Mouse (Mus musculus): ENCODE measurements around the gene Col1a2. TPM values are rescaled to one million over a fixed set of nuclear protein-coding genes. Genes with fewer than 3 reads are reported as not detected.

Col1a2 gene
- total RNA-seq, 2 experiments from 2014 or later = 657 to 809 TPM

DNA sequence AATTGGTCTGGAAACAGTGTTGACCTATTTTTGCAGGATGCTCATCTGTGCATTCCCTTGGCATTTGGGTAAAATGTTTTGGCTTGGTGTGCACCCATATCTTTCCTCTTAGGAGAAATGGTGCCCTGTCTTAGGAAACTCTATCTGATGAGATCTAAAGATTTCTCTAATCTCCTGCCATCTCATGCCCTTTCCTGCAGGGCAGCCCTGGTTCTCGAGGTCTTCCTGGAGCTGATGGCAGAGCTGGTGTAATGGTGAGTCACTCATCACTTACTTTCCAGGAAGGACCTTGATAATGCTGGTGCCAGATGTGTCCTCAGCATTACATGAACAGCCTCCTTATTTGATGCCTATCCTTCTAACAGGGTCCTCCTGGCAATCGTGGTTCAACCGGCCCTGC lies 16.4 kb downstream of the Col1a2 start:
- DNase-seq = no peak

DNA sequence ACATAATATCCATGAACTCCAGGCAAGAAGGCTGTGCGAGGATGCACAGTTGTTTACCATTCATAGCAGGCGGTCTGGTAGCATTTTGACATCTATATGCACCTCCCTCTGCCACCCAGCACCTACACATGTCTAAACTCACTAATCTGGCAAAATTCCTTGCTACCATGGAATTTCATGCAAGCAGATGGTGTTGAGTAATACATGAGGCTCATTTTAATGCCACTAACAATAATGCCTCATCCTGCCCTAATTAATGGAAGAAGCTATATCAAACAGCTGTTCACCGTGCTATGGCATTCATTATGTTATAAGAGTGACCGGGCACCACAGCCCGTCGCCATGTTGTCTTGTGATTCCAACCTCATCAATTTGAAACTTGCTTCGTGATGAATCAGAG lies 23.8 kb downstream of the Col1a2 start:
- no peak for DNase-seq

DNA sequence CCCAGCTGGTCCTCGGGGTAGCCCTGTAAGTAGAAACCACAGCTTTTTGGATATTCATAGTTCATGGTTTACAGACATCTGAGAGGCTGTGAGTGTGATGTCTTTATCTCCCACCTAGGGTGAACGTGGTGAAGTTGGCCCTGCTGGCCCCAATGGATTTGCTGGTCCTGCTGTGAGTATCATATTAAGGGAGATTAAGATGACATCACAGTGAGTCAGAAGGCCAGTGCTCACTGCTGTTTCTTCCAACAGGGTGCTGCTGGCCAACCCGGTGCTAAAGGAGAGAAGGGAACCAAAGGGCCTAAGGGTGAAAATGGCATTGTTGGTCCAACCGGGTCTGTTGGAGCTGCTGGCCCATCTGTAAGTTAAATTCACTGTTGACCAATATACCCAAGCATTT lies 26.4 kb downstream of the Col1a2 start:
- DNase-seq = no peak

DNA sequence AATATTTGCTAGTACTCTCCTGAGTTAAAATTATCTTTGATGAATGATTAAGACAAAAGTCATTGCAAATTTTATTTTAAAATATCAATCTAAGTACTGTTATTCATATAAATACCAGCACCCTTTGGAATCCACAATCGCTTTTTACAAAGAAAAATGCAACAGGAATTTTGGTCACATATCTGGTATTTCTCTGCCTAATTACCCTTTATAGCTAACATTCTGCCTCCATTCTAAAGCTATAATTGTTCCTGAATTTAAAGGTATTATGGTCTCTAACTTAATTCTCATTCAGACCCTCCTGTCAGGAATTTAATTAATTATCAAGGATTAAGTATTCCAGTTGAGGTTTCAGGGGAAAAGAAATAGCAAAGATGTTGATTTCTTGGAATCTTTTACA lies 28.3 kb downstream of the Col1a2 start:
- DNase-seq = no peak

DNA sequence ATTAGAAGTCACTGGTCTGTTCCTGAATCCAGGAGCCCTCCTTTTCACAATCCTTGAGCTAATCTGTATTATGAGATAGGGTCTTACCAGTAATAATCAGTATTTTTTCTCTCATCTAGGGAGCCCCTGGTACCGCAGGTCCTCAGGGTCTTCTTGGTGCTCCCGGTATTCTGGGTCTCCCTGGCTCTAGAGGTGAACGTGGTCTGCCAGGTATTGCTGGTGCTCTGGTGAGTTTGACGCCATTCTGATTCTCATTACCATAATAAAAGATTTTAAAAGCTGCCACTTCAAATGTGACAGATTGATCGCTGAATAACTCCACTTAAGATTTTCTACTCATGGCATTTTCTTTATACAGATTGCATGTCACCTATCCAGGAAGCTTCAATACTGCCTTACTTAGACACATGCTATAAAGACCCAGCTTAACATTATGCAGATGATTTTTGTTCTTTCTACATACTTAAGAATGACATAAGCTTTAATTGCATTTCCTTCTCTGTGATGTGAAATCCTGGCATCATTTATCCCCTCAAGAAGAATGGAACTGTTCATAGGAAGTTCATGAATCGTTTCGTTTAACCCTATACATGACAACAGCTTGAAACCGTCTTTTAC lies 30.0 kb downstream of the Col1a2 start:
- DNase-seq = no peak

DNA sequence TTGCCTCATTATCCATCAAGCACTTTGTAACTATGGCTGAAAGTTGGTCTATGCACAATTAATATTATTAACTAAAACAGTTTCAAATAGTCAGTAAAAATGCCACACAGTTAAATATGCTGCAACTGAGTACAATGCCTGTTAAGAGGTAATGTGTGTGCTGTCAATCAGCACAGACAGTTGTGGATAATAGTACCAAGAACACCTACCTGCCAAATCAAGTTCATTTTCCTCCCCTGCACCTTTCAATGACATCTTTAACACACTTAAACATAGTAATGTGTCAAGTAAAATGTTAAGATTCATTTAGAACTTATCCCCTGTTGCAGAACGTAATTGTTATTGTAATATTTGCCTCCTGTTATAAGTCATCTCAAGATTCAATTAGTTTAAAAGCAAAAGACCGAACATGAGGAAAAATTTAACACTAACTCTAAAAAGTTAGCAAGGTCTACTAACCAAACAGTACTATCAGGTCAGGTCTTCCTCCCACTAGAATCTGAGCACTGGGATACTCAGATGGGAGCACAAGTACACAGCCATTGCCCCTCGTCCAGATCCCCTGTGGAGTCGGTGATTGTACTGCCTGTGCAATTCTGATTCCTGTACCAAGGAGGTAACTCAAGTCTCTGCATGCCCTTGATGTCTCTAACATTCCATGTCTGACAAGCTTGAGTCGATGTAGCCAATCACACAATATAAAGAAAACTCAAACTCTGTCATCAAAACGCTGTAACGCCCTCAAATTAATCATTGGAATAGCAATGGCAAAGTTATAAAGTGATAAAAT lies 37.5 kb downstream of the Col1a2 start:
- DNase-seq = no peak

DNA sequence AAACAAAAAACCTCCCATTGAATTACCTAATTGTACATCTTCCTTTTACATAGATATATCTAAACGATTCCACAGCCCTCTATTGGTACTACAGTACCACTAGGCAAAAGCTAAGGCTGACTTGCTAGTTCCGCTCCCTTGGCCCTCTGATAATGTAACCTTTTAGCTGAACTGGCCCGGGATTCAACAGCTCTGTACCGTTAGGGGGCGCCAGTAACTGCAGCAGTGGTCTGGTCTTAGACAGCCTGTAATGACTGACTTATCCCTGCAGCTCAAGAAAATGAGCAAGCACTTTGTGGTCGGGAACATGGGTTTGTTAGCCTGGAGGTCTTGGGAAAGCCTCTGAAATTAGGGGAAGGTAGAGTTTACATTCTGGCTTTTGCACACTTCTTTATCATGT lies 39.9 kb downstream of the Col1a2 start:
- no peak for DNase-seq

DNA sequence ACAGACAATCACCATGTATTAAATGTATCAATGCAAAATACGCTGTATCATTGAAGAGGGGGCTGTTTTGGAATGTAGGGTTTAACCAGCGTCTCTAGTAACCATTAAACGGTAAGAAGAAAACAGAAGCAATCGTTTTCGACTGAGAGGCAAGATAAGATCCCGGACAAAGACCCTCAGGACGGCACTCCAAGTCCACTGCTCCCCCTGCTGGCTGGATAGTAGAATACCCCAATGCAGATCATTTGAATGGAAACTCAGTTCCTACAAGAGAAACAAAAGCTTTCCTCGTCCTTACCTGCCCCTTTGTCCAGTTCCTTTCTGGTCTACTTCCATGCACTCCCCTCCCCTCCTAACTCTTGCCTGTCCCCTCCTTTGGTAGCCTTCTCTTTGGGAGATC lies 41.1 kb downstream of the Col1a2 start:
- no peak for DNase-seq

DNA sequence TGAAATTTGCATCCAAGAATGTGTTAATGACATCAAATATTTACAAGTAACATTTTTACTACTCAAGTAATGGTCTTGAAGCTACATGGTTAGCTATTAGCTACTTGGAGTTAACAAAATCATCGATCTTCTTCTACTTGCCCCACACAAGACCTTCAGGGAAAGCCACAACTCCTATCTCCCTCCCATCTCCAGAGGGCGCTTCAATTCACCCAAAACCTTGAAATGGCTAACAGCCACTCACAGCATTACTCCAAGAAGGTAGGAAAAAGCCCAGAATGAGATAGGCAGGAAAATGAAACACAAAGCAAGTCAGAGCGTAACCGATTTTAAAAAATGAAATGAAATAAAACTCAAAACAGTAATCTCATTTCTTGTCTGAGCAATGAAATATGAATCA lies 44.3 kb downstream of the Col1a2 start:
- DNase-seq = no peak

DNA sequence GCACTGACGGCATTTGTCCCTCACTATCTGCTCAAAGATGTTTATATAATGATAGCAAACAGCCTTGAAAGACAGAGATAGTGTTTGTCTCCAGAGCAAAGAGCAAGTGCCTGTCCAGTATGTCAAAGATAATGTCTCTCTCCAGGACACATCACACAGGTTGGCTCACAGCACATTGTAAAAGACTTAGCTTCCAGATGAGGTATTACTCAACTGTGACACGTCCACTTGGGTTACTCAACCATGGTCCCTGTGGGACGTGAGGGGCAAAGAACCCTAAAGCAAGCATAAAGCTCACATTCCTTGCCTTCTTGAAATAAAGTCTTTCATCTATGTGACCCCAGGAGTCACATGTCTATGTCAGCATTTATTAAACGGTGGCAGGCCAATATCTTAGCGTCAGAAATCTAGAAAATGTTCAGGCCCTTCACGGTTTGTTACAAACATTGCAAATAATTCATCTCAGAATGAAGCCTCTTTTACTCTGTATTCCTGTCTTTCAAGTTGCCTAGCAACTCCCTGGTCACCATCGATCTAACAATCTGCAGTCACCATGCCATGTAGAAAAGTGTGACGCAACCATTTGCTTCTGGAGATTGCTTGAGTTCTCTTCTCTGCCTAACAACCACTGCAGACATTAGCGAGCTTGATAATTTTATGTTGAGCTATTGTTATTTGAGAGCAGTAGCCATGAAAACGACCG lies 45.4 kb downstream of the Col1a2 start:
- DNase-seq = no peak

DNA sequence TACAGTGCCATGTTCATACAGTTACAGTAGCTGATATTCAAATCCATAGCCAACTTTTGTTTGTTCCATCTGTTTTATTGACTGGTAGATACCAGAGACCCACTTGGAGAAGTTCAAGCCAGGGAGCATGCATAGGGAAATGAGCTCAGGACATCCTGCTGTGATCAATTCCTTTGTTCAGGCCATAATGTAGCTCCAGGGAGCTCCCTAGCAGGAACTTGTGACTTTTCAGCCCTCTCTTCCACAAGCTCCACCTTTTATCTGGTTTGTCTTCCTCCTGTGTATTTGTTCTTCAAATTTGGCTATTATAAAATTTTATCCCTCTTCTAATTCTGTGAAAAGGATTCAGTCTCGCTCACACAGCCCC lies 45.9 kb downstream of the Col1a2 start:
- DNase-seq = no peak

DNA sequence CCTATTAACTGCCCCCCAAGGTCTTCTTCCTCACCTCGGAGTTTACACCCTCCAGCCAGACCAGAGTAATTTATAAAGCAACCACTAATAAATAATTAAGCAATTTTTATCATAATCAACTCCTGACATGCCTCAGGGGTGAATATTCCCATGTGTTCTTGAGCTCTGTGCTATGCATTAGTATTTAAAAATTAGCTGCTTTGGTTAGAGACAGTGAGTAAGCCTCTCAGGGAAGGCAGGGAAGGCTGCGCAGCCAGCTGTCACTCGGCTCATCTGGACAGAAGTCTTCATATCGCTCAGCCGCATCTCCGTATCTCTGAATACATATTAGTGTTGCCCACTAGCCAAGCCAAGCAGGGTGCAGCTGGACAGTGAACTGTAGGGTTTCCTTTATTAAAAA lies 50.8 kb downstream of the Col1a2 start:
- DNase-seq = no peak

DNA sequence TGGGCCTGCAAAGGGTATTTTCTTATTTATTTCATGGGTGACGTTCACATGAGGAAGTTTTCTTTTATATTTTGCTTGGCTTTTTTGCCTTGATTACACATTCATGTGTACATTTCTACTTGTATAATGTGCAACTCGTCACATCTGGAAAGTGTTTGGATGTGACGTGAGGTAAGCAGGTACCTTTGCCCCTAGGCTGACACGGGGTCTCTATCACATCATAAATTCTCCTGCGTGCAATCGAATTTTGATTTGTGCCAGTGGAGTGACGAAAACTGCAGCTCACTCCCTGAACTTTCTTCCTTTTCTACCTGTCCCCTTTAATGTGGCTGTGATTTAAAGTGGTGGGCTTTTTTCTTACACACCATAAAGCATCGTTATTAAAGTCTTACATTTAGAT lies 52.5 kb downstream of the Col1a2 start:
- DNase-seq = no peak

DNA sequence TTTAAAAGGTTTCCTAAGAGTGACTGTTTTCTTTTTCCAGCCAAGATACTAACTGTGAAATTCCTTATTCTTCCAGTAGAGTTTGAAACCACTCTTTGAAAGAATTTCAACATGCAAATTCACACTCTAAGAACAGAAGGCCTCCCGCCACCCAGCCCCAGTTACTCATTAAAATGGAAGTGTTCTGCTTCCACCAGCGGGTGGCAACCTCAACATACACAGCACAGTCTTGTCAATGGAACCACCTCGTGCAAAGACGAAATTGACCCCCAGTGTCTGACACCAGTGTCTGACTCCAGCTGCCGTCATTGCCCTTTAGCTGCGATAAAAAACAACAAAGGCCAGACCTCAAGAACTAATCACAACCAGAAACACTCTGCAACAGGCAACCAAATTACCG lies 53.1 kb downstream of the Col1a2 start:
- no peak for DNase-seq

DNA sequence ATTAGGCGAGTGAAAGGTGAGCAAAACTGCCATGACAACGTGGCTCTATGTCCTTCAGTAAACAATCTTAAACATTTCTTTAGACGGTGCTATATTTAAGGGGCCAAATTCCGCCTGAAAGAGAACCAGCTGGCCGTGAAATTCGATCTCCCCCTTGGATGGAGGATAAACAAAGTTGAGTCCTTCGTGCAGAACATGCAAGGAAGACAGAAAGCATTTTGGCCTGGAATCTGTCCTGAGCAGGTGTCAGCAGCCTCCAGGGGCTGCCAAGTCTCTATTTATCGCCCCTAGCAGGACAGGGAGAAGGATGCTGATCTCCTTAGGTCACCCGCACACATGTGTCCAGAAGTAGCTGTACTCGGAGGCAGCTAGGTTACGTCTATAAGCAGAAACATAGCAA lies 56.5 kb downstream of the Col1a2 start:
- peak; percentile 28 for DNase-seq

DNA sequence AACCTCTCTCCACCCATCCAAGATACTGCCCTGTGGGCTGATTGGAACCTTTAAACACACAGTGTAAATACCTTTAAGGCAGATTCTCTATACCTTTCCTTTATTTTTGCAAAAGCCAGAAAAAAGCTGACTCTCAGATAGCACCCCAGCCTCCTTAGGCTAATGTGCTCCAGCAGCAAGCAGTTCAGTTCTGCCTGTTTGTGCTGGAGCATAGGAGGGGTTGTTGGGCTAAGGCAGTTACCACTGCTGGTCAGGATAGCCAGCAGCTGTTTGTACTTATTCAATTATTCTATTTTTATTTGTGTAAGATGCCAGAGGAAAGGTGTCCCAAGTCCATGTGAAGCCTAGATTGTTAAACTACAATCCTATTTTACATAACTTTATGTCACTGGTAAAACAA lies 57.0 kb downstream of the Col1a2 start:
- no peak for DNase-seq

DNA sequence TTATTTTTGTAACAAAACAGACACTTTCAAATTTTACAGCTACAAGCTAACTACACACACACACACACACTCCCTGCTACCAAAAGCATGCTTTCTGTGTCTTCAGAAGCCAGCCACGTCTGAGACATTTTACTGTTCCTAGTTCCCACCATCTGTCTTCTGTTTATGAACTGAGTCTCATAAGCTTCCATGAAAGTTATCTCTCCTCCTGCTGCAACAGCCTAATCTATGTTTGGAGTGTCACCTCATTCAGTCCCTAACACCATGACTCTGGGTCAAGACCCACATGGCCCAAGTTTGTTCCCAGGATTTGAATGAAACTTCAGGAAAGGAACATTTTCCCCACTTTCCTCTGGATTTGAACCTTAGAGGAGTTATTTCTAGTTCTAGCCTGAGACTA lies 57.8 kb downstream of the Col1a2 start:
- DNase-seq = no peak

DNA sequence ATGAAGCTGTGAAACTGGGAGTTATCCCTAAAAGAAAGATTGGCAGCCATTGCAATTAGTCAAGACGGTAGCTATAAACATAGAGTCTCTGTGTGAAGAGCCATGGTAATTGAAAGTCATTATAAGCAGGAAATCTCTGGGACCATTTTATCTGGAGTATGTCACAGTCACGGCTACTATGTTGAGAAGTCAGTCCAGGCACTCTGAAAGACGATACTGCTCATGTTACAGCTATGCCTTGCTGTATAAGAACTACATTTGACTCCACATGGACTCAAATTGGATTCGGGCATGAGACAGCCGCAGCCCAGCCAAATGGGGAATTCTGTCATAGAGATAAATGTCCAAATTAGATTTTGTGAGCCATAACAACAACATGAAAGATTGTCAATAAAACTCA lies 58.9 kb downstream of the Col1a2 start:
- DNase-seq = no peak

DNA sequence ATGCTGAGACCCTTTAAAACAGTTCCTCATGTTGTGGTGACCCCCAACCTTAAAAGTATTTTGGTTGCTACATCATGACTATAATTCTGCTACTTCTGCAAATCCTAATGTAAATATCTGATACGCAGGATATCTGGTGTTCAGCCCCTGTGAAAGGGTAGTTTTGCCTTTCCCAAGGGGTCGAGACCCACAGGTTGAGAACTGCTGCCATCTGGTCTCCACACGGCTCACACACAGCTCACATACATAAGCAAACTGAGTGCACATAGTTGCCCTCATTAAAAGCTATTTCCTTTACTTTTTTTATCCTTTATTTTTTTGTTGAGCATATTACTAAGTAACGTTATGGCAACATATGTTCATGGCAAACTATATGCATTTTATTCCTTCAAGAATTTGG lies 65.8 kb downstream of the Col1a2 start:
- DNase-seq = no peak

DNA sequence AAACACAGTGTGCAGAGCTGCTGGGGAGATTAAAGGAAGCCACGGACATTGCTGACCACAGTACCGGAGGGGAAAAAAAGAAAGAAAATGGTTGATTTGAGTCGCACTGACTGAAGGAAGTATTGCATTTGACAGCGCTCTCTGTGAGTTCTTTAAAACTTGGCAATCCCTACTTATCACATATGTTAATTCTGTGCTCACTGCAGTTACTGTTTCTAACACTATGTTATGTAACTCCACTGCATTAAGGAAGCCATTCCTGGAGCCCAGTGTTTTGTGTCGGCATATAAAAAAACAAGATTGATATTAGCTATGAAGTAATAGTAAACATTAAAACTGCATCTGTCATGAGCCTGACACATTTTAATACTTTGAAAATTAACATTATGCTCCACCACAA lies 73.1 kb downstream of the Col1a2 start:
- DNase-seq = no peak

DNA sequence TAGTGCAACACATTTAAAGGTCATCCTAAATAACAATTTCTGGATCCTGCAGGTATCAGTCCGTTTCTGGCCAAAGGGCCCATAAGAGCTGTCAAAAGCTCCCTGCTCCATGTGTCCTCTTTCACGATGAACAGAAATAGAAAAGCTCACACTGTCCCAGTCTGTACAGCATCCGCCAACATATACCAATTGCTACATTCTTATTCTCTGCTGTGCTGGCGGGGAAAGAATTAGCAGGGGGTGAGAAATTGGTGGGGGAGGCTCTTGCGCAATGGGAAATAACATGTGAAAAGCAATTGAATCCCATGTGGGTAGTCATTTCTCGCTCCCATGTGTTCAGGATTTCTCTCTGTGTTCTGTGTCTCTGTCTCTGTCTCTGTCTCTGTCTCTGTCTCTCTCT lies 73.7 kb downstream of the Col1a2 start:
- no peak for DNase-seq

DNA sequence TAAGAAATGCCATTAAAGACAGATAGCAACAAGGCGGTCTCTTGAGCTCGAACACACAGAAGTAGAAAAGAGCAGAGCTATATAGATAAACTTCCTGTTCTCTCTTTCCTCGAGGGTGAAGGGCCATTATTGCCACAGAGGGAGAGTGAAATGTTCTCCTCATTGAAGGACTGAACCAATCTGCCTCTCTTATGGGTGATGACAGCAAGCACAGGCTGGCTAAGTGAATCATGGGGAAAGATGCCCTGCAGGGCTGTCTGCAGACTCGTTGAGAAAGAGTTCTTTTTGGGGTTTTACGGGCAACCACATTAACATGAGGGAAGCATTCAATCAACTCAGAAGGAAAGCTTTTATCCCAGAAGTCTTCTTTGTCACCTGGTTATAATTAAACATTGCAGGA lies 75.0 kb downstream of the Col1a2 start:
- no peak for DNase-seq

DNA sequence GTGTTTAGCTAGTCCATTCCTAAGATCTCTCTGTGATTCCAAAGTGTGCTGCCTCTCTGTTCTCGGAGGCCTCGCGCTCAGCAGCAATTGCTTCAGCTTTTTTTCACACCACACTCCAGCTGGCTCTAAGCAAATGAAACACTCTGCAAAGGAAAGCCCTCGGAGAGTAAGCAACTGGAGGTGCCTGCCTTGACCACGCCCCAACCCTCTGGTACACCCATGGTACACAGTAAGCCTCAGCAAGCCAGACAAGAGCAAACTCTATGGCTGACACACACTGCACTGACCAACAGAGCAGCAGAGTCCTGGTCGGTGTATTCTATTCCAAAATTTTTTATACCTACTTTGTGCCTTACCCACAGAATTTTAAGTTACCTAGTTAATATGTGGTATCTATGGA lies 78.9 kb downstream of the Col1a2 start:
- DNase-seq = no peak

DNA sequence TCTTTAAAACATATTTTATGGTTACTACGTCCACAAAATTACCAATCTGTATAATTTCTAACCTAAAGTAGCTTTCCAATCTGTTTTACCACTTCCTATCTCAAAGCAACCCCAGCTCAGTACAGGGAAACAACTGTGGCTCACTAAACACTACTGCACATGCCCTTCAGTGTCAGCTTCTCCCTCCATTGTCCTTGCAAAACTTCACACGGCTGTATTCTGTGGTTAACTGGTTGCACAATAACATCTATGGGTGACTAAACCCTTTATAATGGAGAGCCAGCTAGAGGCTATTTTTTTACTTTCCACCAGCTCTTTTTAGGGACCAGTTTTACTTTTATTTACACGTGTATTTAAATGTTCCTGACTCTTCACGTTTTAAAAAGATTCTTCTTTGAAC lies 83.3 kb downstream of the Col1a2 start:
- DNase-seq = no peak

Data from gastrocnemius, postnatal 25 days (tissue).